Mouse (Mus musculus): ENCODE measurements at regions not wholly inside any gene's neighbourhood (a gene's known extent, or its start where the extent isn't known, plus 50 kb on each side); places are given as distances from the start of the nearest gene placed in this dataset.
"Not testable (repeated sequence)": the region's sequence is repeated elsewhere in the genome, so short reads cannot be mapped to it uniquely, and the experiment has no call there.

GRCm38 (mm10) chr3:40371411-40371810 is 159.7 kb upstream of the Intu start:
- intact Hi-C loops (cut with DNase I), result no loop called here
- DNase-seq (ENCODE audit: low spot score in 2 of 2), result no peak

GRCm38 (mm10) chr3:40376220-40376619 is 154.9 kb upstream of the Intu start:
- intact Hi-C loops (cut with DNase I); DNase-seq (ENCODE audit: low spot score in 2 of 2): not testable (repeated sequence)

- no peak for DNase-seq (ENCODE audit: low spot score in 2 of 2)
- intact Hi-C loops (cut with DNase I), result no loop called here
These were observed 153.7 kb upstream of the Intu start for GRCm38 (mm10) chr3:40377416-40377815.

- DNase-seq (ENCODE audit: low spot score in 2 of 2), result no peak
- intact Hi-C loops (cut with DNase I), result no loop called here
These were observed 152.0 kb upstream of the Intu start for GRCm38 (mm10) chr3:40379063-40379462.

GRCm38 (mm10) chr3:40391631-40392030 is 139.5 kb upstream of the Intu start:
- intact Hi-C loops (cut with DNase I), result no loop called here
- DNase-seq (ENCODE audit: low spot score in 2 of 2), result peak; percentile 46 to 52

- intact Hi-C loops (cut with DNase I), result no loop called here
- DNase-seq (ENCODE audit: low spot score in 2 of 2), result no peak
These were observed 132.9 kb upstream of the Intu start for GRCm38 (mm10) chr3:40398184-40398583.

- DNase-seq (ENCODE audit: low spot score in 2 of 2), result no peak
- intact Hi-C loops (cut with DNase I), result no loop called here
These were observed 127.7 kb upstream of the Intu start for GRCm38 (mm10) chr3:40403402-40403801.

GRCm38 (mm10) chr3:40405095-40405948 is 125.8 kb upstream of the Intu start:
- no peak for DNase-seq (ENCODE audit: low spot score in 2 of 2)
- intact Hi-C loops (cut with DNase I), result no loop called here

- intact Hi-C loops (cut with DNase I), result no loop called here
- no peak for DNase-seq (ENCODE audit: low spot score in 2 of 2)
These were observed 125.2 kb upstream of the Intu start for GRCm38 (mm10) chr3:40405949-40406236.

GRCm38 (mm10) chr3:40408921-40409488 is 122.1 kb upstream of the Intu start:
- intact Hi-C loops (cut with DNase I), result no loop called here
- no peak for DNase-seq (ENCODE audit: low spot score in 2 of 2)

- intact Hi-C loops (cut with DNase I), result no loop called here
- no peak for DNase-seq (ENCODE audit: low spot score in 2 of 2)
These were observed 120.3 kb upstream of the Intu start for GRCm38 (mm10) chr3:40410749-40411310.

- DNase-seq (ENCODE audit: low spot score in 2 of 2); intact Hi-C loops (cut with DNase I): not testable (repeated sequence)
These were observed 105.8 kb upstream of the Intu start for GRCm38 (mm10) chr3:40425183-40425844.

- DNase-seq (ENCODE audit: low spot score in 2 of 2), result no peak
- intact Hi-C loops (cut with DNase I), result no loop called here
These were observed 105.0 kb upstream of the Intu start for GRCm38 (mm10) chr3:40426070-40426469.

- DNase-seq (ENCODE audit: low spot score in 2 of 2), result no peak
- intact Hi-C loops (cut with DNase I), result no loop called here
These were observed 103.1 kb upstream of the Intu start for GRCm38 (mm10) chr3:40428021-40428420.

- DNase-seq (ENCODE audit: low spot score in 2 of 2), result no peak
- intact Hi-C loops (cut with DNase I), result no loop called here
These were observed 92.8 kb upstream of the Intu start for GRCm38 (mm10) chr3:40438251-40438650.

- peak in 1 of 2 experiments; percentile 8 for DNase-seq (ENCODE audit: low spot score in 2 of 2)
- intact Hi-C loops (cut with DNase I), result loop anchor here (5.0 kb wide), 1 partner anchor 624 kb away; no protein-coding TSS in a partner anchor
These were observed 89.7 kb upstream of the Intu start for GRCm38 (mm10) chr3:40441092-40442036.

- intact Hi-C loops (cut with DNase I), result loop anchor here (2.0 to 5.0 kb wide), 2 partner anchors 627 to 1559 kb away; no protein-coding TSS in a partner anchor
- DNase-seq (ENCODE audit: low spot score in 2 of 2), result peak; percentile 76 to 83
These were observed 87.1 kb upstream of the Intu start for GRCm38 (mm10) chr3:40443788-40444595.

GRCm38 (mm10) chr3:40452958-40453357 is 78.1 kb upstream of the Intu start:
- no peak for DNase-seq (ENCODE audit: low spot score in 2 of 2)
- intact Hi-C loops (cut with DNase I), result no loop called here

All from left cerebral cortex, postnatal 14 days (tissue).